Mouse (Mus musculus) gastrocnemius, adult 8-10 months (tissue): ENCODE results near the gene Rsrc2. TPM values are rescaled to one million over a fixed set of nuclear protein-coding genes. Genes with fewer than 3 reads are reported as not detected.
"Not testable (repeated sequence)": the region's sequence is repeated elsewhere in the genome, so short reads cannot be mapped to it uniquely, and the experiment has no call there.

Experiments used
- DNase-seq, 2 experiments: peaks; one replicate each; pipeline ENCODE4 v3.0.0; 2022; ENCODE audit warnings: low spot score in 2 of 2
- total RNA-seq, 4 experiments: library from RNA; stranded (reverse); gene quantifications; 2 replicates each; pipeline ENCODE4 v1.2.4; 2022

Gene Rsrc2
- 10 to 100 TPM; 28.1 to 39.6 (median 33.0) TPM for total RNA-seq

DNA sequence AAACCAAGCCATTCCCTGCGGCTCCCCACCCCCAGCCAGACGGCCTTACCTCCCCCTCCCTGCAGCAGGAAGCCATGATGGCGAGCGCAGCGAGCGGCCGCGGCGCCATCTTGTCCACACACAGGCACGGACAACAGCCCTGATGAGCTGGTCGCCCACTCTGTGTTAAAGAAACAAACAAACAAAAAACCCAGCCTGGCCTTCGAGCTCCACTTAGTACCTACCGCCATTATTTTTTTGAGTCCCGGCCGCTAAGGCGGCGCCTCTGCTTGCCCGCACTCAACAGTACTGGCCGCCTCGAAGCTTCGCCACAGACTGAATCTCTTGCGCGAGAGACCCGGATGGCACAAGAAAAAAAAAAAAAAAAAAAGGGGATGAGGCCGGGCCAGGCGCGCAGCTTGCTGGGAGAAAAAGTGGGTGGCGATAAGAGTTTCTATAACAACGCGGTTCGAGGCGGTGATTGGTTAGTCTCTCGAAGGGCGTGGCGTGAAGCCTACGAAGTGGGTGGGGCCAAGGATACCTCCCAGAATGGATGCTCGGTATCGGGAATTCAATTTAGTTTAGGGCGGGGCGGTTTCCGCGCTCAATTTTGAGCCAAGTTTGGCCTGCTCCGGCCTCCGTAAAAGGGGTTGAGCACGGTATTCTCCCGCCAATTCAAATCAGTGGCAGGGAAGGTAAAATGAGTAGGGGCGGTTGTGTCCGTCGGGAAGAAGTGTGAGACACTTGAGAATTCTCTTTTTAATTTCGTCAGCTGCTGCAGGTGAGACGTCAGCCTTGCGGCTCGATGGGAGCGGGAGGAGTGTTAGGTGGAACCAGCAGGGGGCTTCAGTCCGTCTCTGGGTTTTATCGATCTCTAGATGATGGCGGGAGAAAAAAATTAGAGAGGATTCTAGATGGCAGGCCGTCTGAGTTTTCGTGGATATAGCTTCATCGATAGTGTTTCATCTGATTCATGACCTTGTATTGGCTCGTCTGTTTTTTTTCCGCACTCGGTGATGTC is at the start of gene Rsrc2, which contains the start of gene Kntc1:
TSS of gene Rsrc2 (minus strand) at position 350 of the 1,000 bp plus-strand sequence.
TSS of gene Kntc1 (plus strand) at position 652 of the 1,000 bp plus-strand sequence.
- DNase-seq, result peak; percentile 98 to 99

DNA sequence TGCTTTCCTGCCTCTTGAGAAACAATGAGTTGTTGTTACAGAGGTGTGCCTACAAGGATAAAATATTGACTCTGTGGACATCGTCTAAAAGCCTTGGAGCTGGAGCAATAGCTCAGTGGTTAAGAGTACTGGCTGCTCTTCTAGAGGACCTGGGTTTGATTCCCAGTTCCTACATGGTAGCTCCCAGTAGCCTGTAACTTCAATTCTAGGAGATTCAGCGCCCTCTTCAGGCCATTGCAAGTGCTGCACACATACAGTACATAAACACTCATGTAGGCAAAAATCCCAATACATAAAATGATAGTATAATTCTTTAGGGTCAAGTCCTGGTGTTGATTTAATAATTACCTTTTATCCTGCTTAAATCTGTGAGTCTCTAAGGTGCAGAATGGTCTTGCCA is 43.9 kb upstream of the Rsrc2 start:
- no peak for DNase-seq

GRCm38 (mm10) chr5:123788976-123789375 is 39.8 kb upstream of the Rsrc2 start:
- DNase-seq, result no peak

DNA sequence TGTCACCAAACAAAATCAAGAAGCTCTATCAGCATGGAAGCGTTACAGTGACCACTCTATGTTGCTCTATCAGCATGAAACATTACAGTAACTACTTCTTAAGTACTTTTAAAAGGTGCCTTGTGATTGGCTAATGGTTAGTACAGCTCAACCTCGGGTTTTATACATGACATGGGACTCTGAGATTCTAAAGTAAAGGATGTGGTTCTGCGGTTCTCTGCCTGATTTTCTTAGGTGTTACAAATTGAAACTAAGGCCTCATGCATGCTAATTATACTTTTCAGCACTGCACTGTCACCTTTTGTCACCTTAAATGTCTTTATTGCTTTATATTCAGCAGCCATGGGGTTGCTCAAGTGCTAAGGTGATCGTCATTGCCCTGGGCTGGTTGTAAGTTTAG is 32.6 kb upstream of the Rsrc2 start:
- no peak for DNase-seq

DNA sequence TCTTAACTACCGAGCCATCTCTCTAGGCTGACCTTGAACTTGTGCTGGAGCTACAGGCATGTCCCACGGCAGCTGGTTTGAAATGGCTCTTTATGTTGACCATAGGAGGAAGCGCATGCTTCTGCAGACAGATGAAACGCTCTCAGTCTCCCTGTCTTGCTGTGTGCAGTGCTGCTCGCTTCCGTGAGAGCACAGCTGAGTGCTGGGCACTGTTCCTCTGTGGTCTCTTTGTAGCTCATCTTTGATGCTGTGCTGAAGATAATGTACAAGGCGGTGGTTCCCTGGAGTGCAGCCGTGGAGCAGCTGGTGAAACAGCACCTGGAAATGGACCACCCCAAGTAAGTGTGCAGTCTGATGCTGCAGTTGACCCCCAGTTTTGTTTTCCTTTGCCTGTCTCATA is 31.5 kb upstream of the Rsrc2 start:
- DNase-seq, result no peak

DNA sequence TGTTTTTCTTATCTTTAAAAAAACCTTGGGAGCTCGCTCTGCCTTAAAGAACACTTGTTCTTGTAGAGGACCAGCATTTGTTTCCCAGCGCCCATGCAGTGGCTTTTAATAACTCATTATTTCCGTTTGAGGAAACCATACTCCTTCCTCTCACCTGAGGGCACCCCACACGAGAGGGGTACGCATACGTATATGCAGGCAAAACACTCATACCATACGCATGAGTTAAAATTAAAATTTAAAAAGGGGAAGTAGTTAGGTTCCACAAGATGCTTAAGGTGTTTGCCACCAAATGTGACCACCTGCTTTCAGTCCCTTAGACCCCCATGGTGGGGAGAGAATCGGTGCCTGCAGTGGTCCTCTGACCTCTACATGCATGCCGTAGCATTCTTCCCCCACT is 24.2 kb upstream of the Rsrc2 start:
- DNase-seq, result no peak

- not testable (repeated sequence) for DNase-seq
Measured at GRCm38 (mm10) chr5:123766455-123766854, 17.2 kb upstream of the Rsrc2 start.

DNA sequence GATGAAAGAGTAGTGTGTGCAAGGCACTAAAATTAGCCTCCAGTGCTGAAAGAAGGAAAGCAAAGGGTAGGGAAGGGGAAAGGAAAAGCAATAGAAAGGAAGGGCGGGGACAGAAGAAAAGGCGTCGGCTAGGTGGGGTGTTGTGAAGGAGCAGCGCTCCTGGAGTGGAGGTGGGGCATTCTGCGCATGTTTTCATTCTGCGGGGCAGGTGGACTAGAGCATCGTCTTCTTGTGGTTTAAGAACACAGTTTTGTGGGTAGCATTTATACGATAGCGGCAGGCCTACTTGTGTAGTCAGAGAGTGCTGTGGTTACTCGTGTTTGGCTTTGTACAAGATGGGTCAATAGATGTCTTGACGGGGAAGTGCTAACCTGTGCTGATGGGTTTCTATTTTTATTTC is 16.3 kb upstream of the Rsrc2 start:
- DNase-seq, result no peak

DNA sequence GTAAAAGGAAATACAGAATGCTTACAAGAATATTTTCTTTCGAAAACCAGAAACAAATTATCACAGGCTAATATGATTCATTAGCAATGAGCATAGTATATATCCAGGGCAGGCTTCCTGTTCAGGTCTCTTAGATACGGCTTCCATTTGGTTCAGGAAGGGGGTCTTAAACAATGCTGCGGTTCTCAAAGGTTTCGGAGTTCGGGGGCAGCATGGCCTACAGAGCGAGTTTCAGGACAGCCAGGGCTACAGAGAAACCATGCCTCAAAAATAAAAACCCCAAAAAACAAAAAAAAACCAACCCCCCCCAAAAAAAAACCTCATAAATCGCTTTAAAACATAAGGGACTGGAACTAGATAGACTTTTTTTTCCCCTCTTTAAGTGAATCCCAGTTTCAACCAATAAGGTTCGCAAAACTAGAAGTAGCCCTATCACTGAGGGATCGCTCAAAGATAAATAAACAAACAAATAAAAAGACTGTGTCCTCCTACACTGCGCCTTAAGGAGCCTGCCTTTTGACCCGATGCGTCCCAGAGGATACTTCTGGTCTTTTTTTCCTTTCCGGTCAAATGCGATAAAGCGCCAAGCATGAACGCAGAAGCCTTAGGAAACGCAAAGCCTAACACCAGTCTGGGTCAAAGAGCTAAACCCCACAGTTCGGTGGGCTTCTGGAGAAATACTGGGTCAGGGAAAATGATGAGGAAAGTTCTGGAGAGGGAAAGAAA is 712 bp downstream of the Rsrc2 start:
- no peak for DNase-seq

GRCm38 (mm10) chr5:123747604-123748003 is 1.6 kb downstream of the Rsrc2 start:
- no peak for DNase-seq

DNA sequence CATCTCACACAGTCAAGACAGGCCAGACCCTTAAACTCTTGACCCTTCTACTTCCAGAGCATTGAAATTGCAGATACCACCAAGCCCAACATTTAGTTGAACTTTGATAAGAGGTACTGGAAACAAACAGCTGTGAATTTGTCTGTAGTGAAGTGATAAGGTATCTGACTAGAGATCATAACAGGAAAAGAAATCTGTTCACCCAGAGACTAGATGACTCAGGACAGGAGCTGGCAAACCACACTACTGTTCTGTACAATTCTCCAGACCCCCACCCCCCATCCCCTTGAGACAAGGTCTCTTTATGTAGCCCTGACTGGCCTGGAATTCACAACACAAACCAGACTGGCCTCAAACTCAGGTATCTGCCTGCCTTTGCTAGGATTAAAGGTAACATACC is 3.0 kb downstream of the Rsrc2 start:
- DNase-seq, result no peak

DNA sequence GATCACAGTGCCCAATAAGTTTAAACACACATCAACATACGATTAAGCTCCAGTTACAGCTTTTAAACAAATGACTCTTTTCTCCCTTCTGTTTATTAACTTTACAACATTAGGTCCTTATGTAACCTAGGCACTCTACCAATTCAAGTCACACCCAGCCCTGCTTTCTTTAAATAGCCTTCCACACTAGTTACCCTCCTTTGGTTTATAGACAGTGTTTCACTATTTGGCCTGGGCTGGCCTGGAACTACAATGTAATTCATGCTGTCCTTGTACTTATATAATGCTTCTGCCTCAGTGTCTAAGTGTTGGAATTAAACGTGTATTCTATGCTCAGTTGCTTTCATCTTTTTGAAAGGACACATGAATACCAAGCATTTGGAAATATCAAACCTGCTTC is 4.9 kb downstream of the Rsrc2 start:
- DNase-seq, result no peak

GRCm38 (mm10) chr5:123730981-123731380 is 18.2 kb downstream of the Rsrc2 start:
- DNase-seq, result peak in 1 of 2 experiments; percentile 22

DNA sequence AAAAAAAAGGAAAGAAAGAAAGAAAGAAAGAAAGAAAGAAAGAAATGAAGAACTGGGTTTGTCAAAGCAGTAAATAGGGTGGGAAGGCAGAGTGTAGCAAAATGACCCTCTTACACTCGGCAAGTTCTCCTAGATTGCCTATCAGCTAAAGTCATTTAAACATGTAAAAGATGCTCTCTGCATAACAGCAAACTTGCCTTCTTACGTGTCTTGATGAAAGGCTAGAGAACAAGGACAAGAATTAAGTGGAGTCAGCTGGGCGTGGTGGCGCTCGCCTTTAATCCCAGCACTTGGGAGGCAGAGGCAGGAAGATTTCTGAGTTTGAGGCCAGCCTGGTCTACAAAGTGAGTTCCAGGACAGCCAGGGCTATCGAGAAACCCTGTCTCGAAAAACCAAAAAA is 25.4 kb downstream of the Rsrc2 start:
- DNase-seq, result not testable (repeated sequence)

DNA sequence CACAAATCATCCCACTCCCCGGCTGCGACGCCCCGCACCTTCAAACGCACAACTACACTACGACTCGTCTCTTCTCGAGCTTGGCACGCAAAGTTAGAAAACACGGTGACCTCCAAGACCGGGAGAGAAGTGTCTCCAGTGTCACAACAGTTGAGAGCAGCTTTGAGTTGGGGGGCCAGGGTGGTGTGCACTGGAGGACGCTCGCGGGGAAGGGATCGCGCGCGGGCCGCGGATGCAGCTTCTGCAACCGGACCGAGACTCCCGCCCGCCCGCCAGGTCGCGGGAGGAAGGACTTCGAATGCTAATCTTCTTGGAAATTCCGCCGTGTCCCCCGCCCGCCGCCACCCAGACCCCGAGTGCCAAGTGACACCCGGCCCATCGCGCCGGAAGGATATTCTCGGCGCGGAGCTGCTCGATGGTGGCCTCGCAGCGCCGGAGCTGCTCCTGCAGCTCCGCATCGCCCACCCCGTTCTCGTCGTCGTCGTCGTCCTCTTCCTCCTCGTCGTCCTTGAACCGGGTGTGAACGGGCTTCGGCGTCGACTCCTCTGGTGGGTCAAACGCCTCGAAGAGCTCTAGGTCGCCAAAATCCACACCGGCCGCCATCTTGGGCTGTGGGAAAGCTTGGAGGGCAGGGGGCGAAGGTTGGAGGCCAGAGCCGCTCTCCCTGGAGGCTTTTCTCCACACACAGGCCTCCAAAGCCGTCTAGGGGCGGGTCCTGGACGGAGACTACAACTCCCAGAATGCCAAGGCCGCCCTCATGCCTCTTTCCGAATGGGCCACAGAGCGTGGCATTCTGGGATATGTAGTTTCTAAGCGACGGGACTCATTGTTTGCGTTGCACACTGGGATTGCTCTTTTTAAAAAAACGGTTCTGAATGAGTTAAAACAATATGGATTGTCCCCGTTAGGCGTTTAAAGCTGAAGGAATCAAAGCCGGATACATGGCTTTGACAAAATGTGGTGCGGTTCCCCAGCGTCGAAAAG is 28.6 kb downstream of the Rsrc2 start, which contains the start of gene Zcchc8:
TSS of gene Zcchc8 (minus strand) at position 773 of the 984 bp plus-strand sequence.
- peak; percentile 92 to 94 for DNase-seq

DNA sequence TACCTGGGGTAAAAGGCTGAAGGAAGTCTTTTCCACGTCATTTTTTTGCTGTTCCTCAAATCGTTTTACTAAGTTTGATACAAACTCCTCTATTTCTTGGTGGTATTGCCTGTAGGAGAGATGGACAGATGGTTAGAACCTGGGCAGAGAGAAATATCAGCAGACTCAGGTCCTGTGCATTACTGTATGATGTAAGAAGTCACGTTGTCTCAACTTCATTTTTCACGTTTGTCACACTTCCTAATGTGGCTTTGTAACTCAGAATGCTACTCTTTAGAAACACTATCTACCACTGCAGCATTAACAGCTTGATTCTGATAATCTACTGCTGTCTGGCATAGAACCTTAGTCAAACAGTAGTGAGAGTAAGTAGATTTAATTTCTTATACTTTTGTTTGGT is 34.6 kb downstream of the Rsrc2 start:
- DNase-seq, result no peak

DNA sequence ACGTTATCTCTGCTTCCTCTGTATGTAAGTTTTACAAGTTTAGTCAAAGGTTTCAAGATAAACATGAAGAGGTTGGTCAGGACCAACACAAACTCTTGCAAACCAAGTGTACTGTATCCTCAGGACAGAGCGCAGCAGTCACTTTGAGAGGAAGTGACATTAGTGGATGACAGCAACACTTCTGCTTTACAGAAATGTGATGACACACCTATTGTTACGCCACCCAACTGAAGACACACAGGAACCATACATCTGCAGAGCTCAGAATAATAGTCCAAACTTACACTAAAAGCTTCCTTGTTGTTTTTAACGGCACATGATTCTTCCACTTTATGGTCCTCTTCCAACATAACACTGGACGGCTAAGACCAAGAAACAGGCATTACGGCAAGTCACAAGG is 35.4 kb downstream of the Rsrc2 start:
- no peak for DNase-seq

DNA sequence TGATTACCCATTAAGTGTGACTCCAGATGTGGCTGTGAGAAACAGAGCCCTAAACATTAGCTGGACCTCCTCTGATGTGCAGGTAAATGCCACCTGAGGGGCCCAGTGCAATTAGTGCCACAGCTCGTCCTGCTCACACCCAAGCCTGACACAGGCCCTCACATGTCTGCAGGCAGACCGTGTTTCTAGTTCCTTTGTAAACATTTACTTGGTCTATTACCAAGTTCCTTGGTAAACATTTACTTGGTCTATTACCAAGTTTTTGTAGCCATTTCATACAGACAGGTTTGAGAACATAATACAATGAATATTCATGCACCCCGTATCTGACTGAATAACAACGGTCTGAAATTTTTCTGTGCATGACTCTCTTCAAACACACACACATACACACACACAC is 39.6 kb downstream of the Rsrc2 start:
- DNase-seq, result no peak

DNA sequence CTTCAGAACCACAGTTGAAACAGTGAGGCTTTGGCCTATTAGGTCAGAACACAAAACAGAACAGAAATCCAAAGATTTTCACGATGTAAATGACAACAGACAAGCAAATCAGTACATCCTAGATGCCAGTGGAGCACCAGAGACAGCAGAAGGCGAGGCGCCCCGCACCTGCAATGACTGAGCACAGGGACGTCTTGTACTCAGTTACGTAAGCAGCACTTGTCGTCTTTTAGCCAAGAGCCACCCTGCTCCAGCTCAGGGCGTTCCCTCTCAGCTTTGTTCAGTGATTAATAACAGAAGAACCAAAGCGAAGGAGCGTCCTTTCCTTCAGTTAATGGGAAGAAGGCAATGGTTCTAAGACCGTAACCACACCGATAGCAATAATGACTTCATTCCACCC is 40.6 kb downstream of the Rsrc2 start:
- peak in 1 of 2 experiments; percentile 8 for DNase-seq

- DNase-seq, result peak; percentile 55 to 74
Measured at GRCm38 (mm10) chr5:123700625-123701024, 48.6 kb downstream of the Rsrc2 start.

GRCm38 (mm10) chr5:123699198-123699597 is 50.0 kb downstream of the Rsrc2 start:
- DNase-seq, result peak in 1 of 2 experiments; percentile 52
